Mouse (Mus musculus): ENCODE results near the gene AW549877. TPM values are rescaled to one million over a fixed set of nuclear protein-coding genes. Genes with fewer than 3 reads are reported as not detected.

The AW549877 gene
- total RNA-seq, 4 experiments from 2014 or later: 9.1 to 11.8 (median 10.5) TPM

- no peak for DNase-seq (ENCODE audit: low spot score in 2 of 2)
Measured at GRCm38 (mm10) chr15:3984876-3985275, 10.7 kb downstream of the AW549877 start.

GRCm38 (mm10) chr15:3982732-3983131 is 12.8 kb downstream of the AW549877 start:
- no peak for DNase-seq (ENCODE audit: low spot score in 2 of 2)

GRCm38 (mm10) chr15:3979871-3980270 is 15.7 kb downstream of the AW549877 start:
- DNase-seq (ENCODE audit: low spot score in 2 of 2): no peak

GRCm38 (mm10) chr15:3979061-3979848 is 16.3 kb downstream of the AW549877 start, which contains the start of gene Fbxo4:
TSS of gene Fbxo4 (minus strand) at chr15:3979573.
- DNase-seq (ENCODE audit: low spot score in 2 of 2): peak; percentile 82 to 84

GRCm38 (mm10) chr15:3978279-3978678 is 17.3 kb downstream of the AW549877 start:
- no peak for DNase-seq (ENCODE audit: low spot score in 2 of 2)

GRCm38 (mm10) chr15:3973300-3973699 is 22.2 kb downstream of the AW549877 start:
- no peak for DNase-seq (ENCODE audit: low spot score in 2 of 2)

GRCm38 (mm10) chr15:3970193-3970592 is 25.4 kb downstream of the AW549877 start:
- no peak for DNase-seq (ENCODE audit: low spot score in 2 of 2)

GRCm38 (mm10) chr15:3969743-3970142 is 25.8 kb downstream of the AW549877 start:
- no peak for DNase-seq (ENCODE audit: low spot score in 2 of 2)

GRCm38 (mm10) chr15:3962251-3962650 is 33.3 kb downstream of the AW549877 start:
- peak in 1 of 2 experiments; percentile 12 for DNase-seq (ENCODE audit: low spot score in 2 of 2)

GRCm38 (mm10) chr15:3960094-3960493 is 35.5 kb downstream of the AW549877 start:
- no peak for DNase-seq (ENCODE audit: low spot score in 2 of 2)

GRCm38 (mm10) chr15:3957982-3958381 is 37.6 kb downstream of the AW549877 start:
- DNase-seq (ENCODE audit: low spot score in 2 of 2): no peak

- no peak for DNase-seq (ENCODE audit: low spot score in 2 of 2)
Measured at GRCm38 (mm10) chr15:3954971-3955370, 40.6 kb downstream of the AW549877 start.

GRCm38 (mm10) chr15:3938132-3938531 is 57.4 kb downstream of the AW549877 start:
- no peak for DNase-seq (ENCODE audit: low spot score in 2 of 2)

GRCm38 (mm10) chr15:3936056-3936455 is 59.5 kb downstream of the AW549877 start:
- DNase-seq (ENCODE audit: low spot score in 2 of 2): no peak

- DNase-seq (ENCODE audit: low spot score in 2 of 2): no peak
Measured at GRCm38 (mm10) chr15:3933466-3933865, 62.1 kb downstream of the AW549877 start.

Other genes starting within 250 kb of the AW549877 start
- 1 to 10 TPM; 2.6 to 4.7 (median 3.1) TPM for gene Fbxo4, start 16.2 kb downstream of the AW549877 start, total RNA-seq (2022)
- 100 to 1,000 TPM; 233 to 311 (median 280) TPM for gene Oxct1, start 30.6 kb upstream of the AW549877 start, total RNA-seq (2022)

All from gastrocnemius, adult 8-10 months (tissue).